Mouse (Mus musculus): ENCODE measurements at regions not wholly inside any gene's neighbourhood (a gene's known extent, or its start where the extent isn't known, plus 50 kb on each side); places are given as distances from the start of the nearest gene placed in this dataset.

GRCm38 (mm10) chr17:52076746-52077145 lies 243.7 kb upstream of the Satb1 start:
- H3K4me3 ChIP-seq (ENCODE audit: insufficient read depth, low read depth, low read length), result no peak overlapping the region
- TF ChIP-seq POLR2A (IDR thresholded peaks at IDR 0.05; ENCODE audit: extremely low read depth, insufficient read depth, low read length), result no peak
- TF ChIP-seq CTCF (IDR thresholded peaks at IDR 0.05; ENCODE audit: low read depth, low read length), result no peak
- H3K79me2 ChIP-seq (ENCODE audit: control insufficient read depth, insufficient read depth, low read length), result no peaks in the 10 kb centered on the region
- H3K9ac ChIP-seq (ENCODE audit: low read depth, low read length), result no peak overlapping the region
- H3K36me3 ChIP-seq (ENCODE audit: control insufficient read depth, insufficient read depth, low read length), result no peaks in the 10 kb centered on the region
- H3K27me3 ChIP-seq (ENCODE audit: control insufficient read depth, insufficient read depth, low read length), result no peaks in the 10 kb centered on the region
- no peak for DNase-seq (ENCODE audit: extremely low read depth, low read depth, low spot score)
- 76% methylated on average over 2 of the region's 2 CpGs for WGBS
- no peak overlapping the region for H3K27ac ChIP-seq (replicated peaks; ENCODE audit: insufficient read depth, low read depth, low read length)
- H3K4me1 ChIP-seq (ENCODE audit: control insufficient read depth, insufficient read depth, low read length), result no peaks in the 10 kb centered on the region

- no peak for TF ChIP-seq POLR2A (IDR thresholded peaks at IDR 0.05; ENCODE audit: extremely low read depth, insufficient read depth, low read length)
- TF ChIP-seq CTCF (IDR thresholded peaks at IDR 0.05; ENCODE audit: low read depth, low read length), result no peak
- Histone ChIP-seq H3K4me1 (ENCODE audit: control insufficient read depth, insufficient read depth, low read length) (no peaks in the 10 kb centered on the region), H3K79me2 (ENCODE audit: control insufficient read depth, insufficient read depth, low read length) (no peaks in the 10 kb centered on the region), H3K27ac (replicated peaks; ENCODE audit: insufficient read depth, low read depth, low read length) (no peak overlapping the region), H3K9ac (ENCODE audit: low read depth, low read length) (no peak overlapping the region), H3K4me3 (ENCODE audit: insufficient read depth, low read depth, low read length) (no peak overlapping the region), H3K36me3 (ENCODE audit: control insufficient read depth, insufficient read depth, low read length) (no peaks in the 10 kb centered on the region), H3K27me3 (ENCODE audit: control insufficient read depth, insufficient read depth, low read length) (no peaks in the 10 kb centered on the region)
- WGBS, result 65% methylated on average over 2 of the region's 2 CpGs
- DNase-seq (ENCODE audit: extremely low read depth, low read depth, low spot score), result no peak
Measured at GRCm38 (mm10) chr17:52067721-52068120, 234.6 kb upstream of the Satb1 start.

- Histone ChIP-seq H3K4me1 (ENCODE audit: control insufficient read depth, insufficient read depth, low read length) (no peaks in the 10 kb centered on the region), H3K36me3 (ENCODE audit: control insufficient read depth, insufficient read depth, low read length) (no peaks in the 10 kb centered on the region), H3K27ac (replicated peaks; ENCODE audit: insufficient read depth, low read depth, low read length) (no peak overlapping the region), H3K4me3 (ENCODE audit: insufficient read depth, low read depth, low read length) (no peak overlapping the region), H3K79me2 (ENCODE audit: control insufficient read depth, insufficient read depth, low read length) (no peaks in the 10 kb centered on the region), H3K9ac (ENCODE audit: low read depth, low read length) (no peak overlapping the region), H3K27me3 (ENCODE audit: control insufficient read depth, insufficient read depth, low read length) (no peaks in the 10 kb centered on the region)
- TF ChIP-seq POLR2A (IDR thresholded peaks at IDR 0.05; ENCODE audit: extremely low read depth, insufficient read depth, low read length), result no peak
- TF ChIP-seq CTCF (IDR thresholded peaks at IDR 0.05; ENCODE audit: low read depth, low read length), result no peak
- 77% methylated on average over 5 of the region's 5 CpGs for WGBS
- no peak for DNase-seq (ENCODE audit: extremely low read depth, low read depth, low spot score)
Measured at GRCm38 (mm10) chr17:52064618-52065017, 231.5 kb upstream of the Satb1 start.

GRCm38 (mm10) chr17:52063121-52063520 lies 230.0 kb upstream of the Satb1 start:
- Histone ChIP-seq H3K4me1 (ENCODE audit: control insufficient read depth, insufficient read depth, low read length) (no peaks in the 10 kb centered on the region), H3K4me3 (ENCODE audit: insufficient read depth, low read depth, low read length) (no peak overlapping the region), H3K9ac (ENCODE audit: low read depth, low read length) (no peak overlapping the region), H3K79me2 (ENCODE audit: control insufficient read depth, insufficient read depth, low read length) (no peaks in the 10 kb centered on the region), H3K27ac (replicated peaks; ENCODE audit: insufficient read depth, low read depth, low read length) (no peak overlapping the region), H3K36me3 (ENCODE audit: control insufficient read depth, insufficient read depth, low read length) (no peaks in the 10 kb centered on the region), H3K27me3 (ENCODE audit: control insufficient read depth, insufficient read depth, low read length) (no peaks in the 10 kb centered on the region)
- TF ChIP-seq POLR2A (IDR thresholded peaks at IDR 0.05; ENCODE audit: extremely low read depth, insufficient read depth, low read length), result no peak
- TF ChIP-seq CTCF (IDR thresholded peaks at IDR 0.05; ENCODE audit: low read depth, low read length), result no peak
- DNase-seq (ENCODE audit: extremely low read depth, low read depth, low spot score), result no peak
- 76% methylated on average over 4 of the region's 4 CpGs for WGBS

GRCm38 (mm10) chr17:52062096-52062665 lies 229.1 kb upstream of the Satb1 start:
- WGBS, result 79% methylated on average over 11 of the region's 11 CpGs
- Histone ChIP-seq H3K79me2 (ENCODE audit: control insufficient read depth, insufficient read depth, low read length) (no peaks in the 10 kb centered on the region), H3K27ac (replicated peaks; ENCODE audit: insufficient read depth, low read depth, low read length) (no peak overlapping the region), H3K36me3 (ENCODE audit: control insufficient read depth, insufficient read depth, low read length) (no peaks in the 10 kb centered on the region), H3K4me3 (ENCODE audit: insufficient read depth, low read depth, low read length) (no peak overlapping the region), H3K9ac (ENCODE audit: low read depth, low read length) (no peak overlapping the region), H3K27me3 (ENCODE audit: control insufficient read depth, insufficient read depth, low read length) (no peaks in the 10 kb centered on the region), H3K4me1 (ENCODE audit: control insufficient read depth, insufficient read depth, low read length) (no peaks in the 10 kb centered on the region)
- no peak for DNase-seq (ENCODE audit: extremely low read depth, low read depth, low spot score)
- no peak for TF ChIP-seq CTCF (IDR thresholded peaks at IDR 0.05; ENCODE audit: low read depth, low read length)
- no peak for TF ChIP-seq POLR2A (IDR thresholded peaks at IDR 0.05; ENCODE audit: extremely low read depth, insufficient read depth, low read length)

- DNase-seq (ENCODE audit: extremely low read depth, low read depth, low spot score), result no peak
- Histone ChIP-seq H3K9ac (ENCODE audit: low read depth, low read length) (no peak overlapping the region), H3K4me3 (ENCODE audit: insufficient read depth, low read depth, low read length) (no peak overlapping the region), H3K36me3 (ENCODE audit: control insufficient read depth, insufficient read depth, low read length) (no peaks in the 10 kb centered on the region), H3K4me1 (ENCODE audit: control insufficient read depth, insufficient read depth, low read length) (no peaks in the 10 kb centered on the region), H3K79me2 (ENCODE audit: control insufficient read depth, insufficient read depth, low read length) (no peaks in the 10 kb centered on the region), H3K27ac (replicated peaks; ENCODE audit: insufficient read depth, low read depth, low read length) (no peak overlapping the region), H3K27me3 (ENCODE audit: control insufficient read depth, insufficient read depth, low read length) (no peaks in the 10 kb centered on the region)
- TF ChIP-seq POLR2A (IDR thresholded peaks at IDR 0.05; ENCODE audit: extremely low read depth, insufficient read depth, low read length) (no peak), CTCF (IDR thresholded peaks at IDR 0.05; ENCODE audit: low read depth, low read length) (no peak)
- 89% methylated on average over 4 of the region's 4 CpGs for WGBS
Measured at GRCm38 (mm10) chr17:52036479-52036878, 203.4 kb upstream of the Satb1 start.
